Mouse (Mus musculus): Measurements from ENCODE around the gene H2al1i.
"Not testable (repeated sequence)": the region's sequence is repeated elsewhere in the genome, so short reads cannot be mapped to it uniquely, and the experiment has no call there.

The H2al1i gene

GRCm38 (mm10) chrX:11324359-11324758 is at the start of gene H2al1i:
Gene H2al1i, plus strand, starts transcription at chrX:11324659.
- DNase-seq, result not testable (repeated sequence)

GRCm38 (mm10) chrX:11277083-11277482 is 47.4 kb upstream of the H2al1i start:
- DNase-seq, result no peak

GRCm38 (mm10) chrX:11280741-11281140 is 43.7 kb upstream of the H2al1i start:
- DNase-seq, result no peak

GRCm38 (mm10) chrX:11288306-11288882 is 36.1 kb upstream of the H2al1i start:
- no peak for DNase-seq

- DNase-seq, result no peak
Measured at GRCm38 (mm10) chrX:11289244-11289643, 35.2 kb upstream of the H2al1i start.

- not testable (repeated sequence) for DNase-seq
Measured at GRCm38 (mm10) chrX:11298957-11299356, 25.5 kb upstream of the H2al1i start, which contains the start of gene H2al1a. Gene H2al1a, plus strand, starts transcription at chrX:11299257.

GRCm38 (mm10) chrX:11302132-11302531 is 22.3 kb upstream of the H2al1i start, which contains the start of gene H2al1b:
Gene H2al1b, plus strand, starts transcription at chrX:11302432.
- DNase-seq, result not testable (repeated sequence)

- not testable (repeated sequence) for DNase-seq
Measured at GRCm38 (mm10) chrX:11305355-11305754, 19.1 kb upstream of the H2al1i start, which contains the start of gene H2al1c. Gene H2al1c, plus strand, starts transcription at chrX:11305655.

- not testable (repeated sequence) for DNase-seq
Measured at GRCm38 (mm10) chrX:11308524-11308923, 15.9 kb upstream of the H2al1i start, which contains the start of gene H2al1d. Gene H2al1d, plus strand, starts transcription at chrX:11308824.

GRCm38 (mm10) chrX:11311634-11312033 is 12.8 kb upstream of the H2al1i start, which contains the start of gene H2al1e:
Gene H2al1e, plus strand, starts transcription at chrX:11311934.
- DNase-seq, result not testable (repeated sequence)

- not testable (repeated sequence) for DNase-seq
Measured at GRCm38 (mm10) chrX:11314858-11315257, 9.6 kb upstream of the H2al1i start, which contains the start of gene H2al1f. Gene H2al1f, plus strand, starts transcription at chrX:11315158.

GRCm38 (mm10) chrX:11317956-11318355 is 6.5 kb upstream of the H2al1i start, which contains the start of gene H2al1g:
Gene H2al1g, plus strand, starts transcription at chrX:11318256.
- not testable (repeated sequence) for DNase-seq

- not testable (repeated sequence) for DNase-seq
Measured at GRCm38 (mm10) chrX:11321192-11321591, 3.3 kb upstream of the H2al1i start, which contains the start of gene H2al1h. Gene H2al1h, plus strand, starts transcription at chrX:11321492.

- not testable (repeated sequence) for DNase-seq
Measured at GRCm38 (mm10) chrX:11327522-11327921, 3.1 kb downstream of the H2al1i start, which contains the start of gene H2al1j. Gene H2al1j, plus strand, starts transcription at chrX:11327822.

GRCm38 (mm10) chrX:11345762-11346161 is 21.3 kb downstream of the H2al1i start:
- DNase-seq, result no peak

GRCm38 (mm10) chrX:11346756-11347155 is 22.3 kb downstream of the H2al1i start:
- no peak for DNase-seq

GRCm38 (mm10) chrX:11360823-11361222 is 36.4 kb downstream of the H2al1i start:
- no peak for DNase-seq

GRCm38 (mm10) chrX:11361261-11361660 is 36.8 kb downstream of the H2al1i start:
- DNase-seq, result no peak

GRCm38 (mm10) chrX:11363890-11364289 is 39.4 kb downstream of the H2al1i start:
- no peak for DNase-seq

GRCm38 (mm10) chrX:11365151-11365550 is 40.7 kb downstream of the H2al1i start:
- no peak for DNase-seq

Data from thymus, adult 18-20 months (tissue).